Comparison of ENCODE assay signal across 9 mouse cellular contexts in genomic region chr4:95845981-95846617, GRCm38 (mm10).
A peak's percentile ranks its signal among the peaks of the same experiment; 100 is the strongest.
DNase-seq lines count a peak whose midpoint lies in the region; ATAC-seq lines count a peak whose summit lies in the region.
"Had no signal": no experiment of that assay in that cellular context is flagged by ENCODE, and none has a peak within 500 bp of the region (broad histone marks: within the 10 kb centered on the region; RNA-seq: fewer than 3 reads in every experiment).

No protein-coding gene starts in this region.

- WGBS in heart, embryonic 13.5 days, result 27% methylated on average over 6 of the region's 6 CpGs
- 64% methylated on average over 6 of the region's 6 CpGs for WGBS in midbrain, embryonic 10.5 days
- WGBS in midbrain, embryonic 11.5 days, result 69% methylated on average over 6 of the region's 6 CpGs
- 54% methylated on average over 6 of the region's 6 CpGs for WGBS in midbrain, embryonic 13.5 days

- H3K9me3 ChIP-seq in heart, embryonic 13.5 days, result no peaks in the 10 kb centered on the region
- no peaks in the 10 kb centered on the region for H3K9me3 ChIP-seq in midbrain, embryonic 10.5 days (replicated peaks)
- H3K9me3 ChIP-seq in midbrain, embryonic 11.5 days (ENCODE audit: control insufficient read depth, low read length), result no peaks in the 10 kb centered on the region
- H3K9me3 ChIP-seq in midbrain, embryonic 13.5 days, result no peaks in the 10 kb centered on the region
- H3K9me3 ChIP-seq: midbrain, embryonic 12.5 days had no signal

- H3K4me3 ChIP-seq in heart, embryonic 13.5 days, result no peak overlapping the region
- H3K4me3 ChIP-seq in midbrain, embryonic 10.5 days, result no peak overlapping the region
- no peak overlapping the region for H3K4me3 ChIP-seq in midbrain, embryonic 11.5 days (ENCODE audit: low read depth, low read length)
- no peak overlapping the region for H3K4me3 ChIP-seq in midbrain, embryonic 13.5 days (replicated peaks)
- H3K4me3 ChIP-seq: midbrain, embryonic 12.5 days had no signal

- H3K36me3 ChIP-seq in heart, embryonic 13.5 days, result no peaks in the 10 kb centered on the region
- no peaks in the 10 kb centered on the region for H3K36me3 ChIP-seq in midbrain, embryonic 10.5 days
- H3K36me3 ChIP-seq in midbrain, embryonic 11.5 days (ENCODE audit: control insufficient read depth, insufficient read depth, low read length), result no peaks in the 10 kb centered on the region
- no peaks in the 10 kb centered on the region for H3K36me3 ChIP-seq in splenic B cell, adult 2 months (ENCODE audit: control insufficient read depth, insufficient read depth, low read length, poor library complexity, severe bottlenecking)
- no peaks in the 10 kb centered on the region for H3K36me3 ChIP-seq in midbrain, embryonic 13.5 days
- H3K36me3 ChIP-seq: midbrain, embryonic 12.5 days had no signal

- ATAC-seq in heart, embryonic 13.5 days (ENCODE audit: extremely low read depth, insufficient number of reproducible peaks, low FRiP score, low TSS enrichment), result no peak
- ATAC-seq in midbrain, embryonic 11.5 days (ENCODE audit: low FRiP score), result no peak
- peak; percentile 64 for ATAC-seq in granulocyte monocyte progenitor cell, adult 5-6 weeks (replicated peaks; ENCODE audit: poor library complexity, severe bottlenecking)
- no peak for ATAC-seq in midbrain, embryonic 13.5 days

- no peak overlapping the region for H3K4me2 ChIP-seq in heart, embryonic 13.5 days
- no peak overlapping the region for H3K4me2 ChIP-seq in midbrain, embryonic 11.5 days
- H3K4me2 ChIP-seq in midbrain, embryonic 13.5 days (replicated peaks), result no peak overlapping the region
- H3K4me2 ChIP-seq: midbrain, embryonic 12.5 days had no signal

- no peaks in the 10 kb centered on the region for H3K27me3 ChIP-seq in heart, embryonic 13.5 days (replicated peaks)
- H3K27me3 ChIP-seq in midbrain, embryonic 10.5 days (ENCODE audit: low read depth, poor library complexity, severe bottlenecking), result no peaks in the 10 kb centered on the region
- H3K27me3 ChIP-seq in midbrain, embryonic 11.5 days (ENCODE audit: control insufficient read depth, insufficient read depth, low read length), result no peaks in the 10 kb centered on the region
- no peaks in the 10 kb centered on the region for H3K27me3 ChIP-seq in splenic B cell, adult 2 months (ENCODE audit: control insufficient read depth, insufficient read depth, low read length, poor library complexity, severe bottlenecking)
- H3K27me3 ChIP-seq in midbrain, embryonic 13.5 days, result no peaks in the 10 kb centered on the region
- H3K27me3 ChIP-seq: midbrain, embryonic 12.5 days had no signal

- no peak for DNase-seq in heart, adult 8-10 months (ENCODE audit: low spot score)
- DNase-seq in midbrain, embryonic 10.5 days (ENCODE audit: low spot score), result no peak
- DNase-seq in midbrain, embryonic 11.5 days (ENCODE audit: low spot score, missing footprints), result no peak
- DNase-seq in splenic B cell, adult 2 months (ENCODE audit: low read depth, low spot score), result peak; percentile 45
- DNase-seq in thymus, postnatal 25 days, result no peak

- peaks cover 23% of the 10 kb centered on the region for H3K4me1 ChIP-seq in heart, embryonic 13.5 days
- H3K4me1 ChIP-seq in midbrain, embryonic 10.5 days, result peaks cover 13% of the 10 kb centered on the region
- no peaks in the 10 kb centered on the region for H3K4me1 ChIP-seq in midbrain, embryonic 11.5 days (ENCODE audit: control insufficient read depth, insufficient read depth, low read length)
- H3K4me1 ChIP-seq in midbrain, embryonic 13.5 days (replicated peaks), result peaks cover 9% of the 10 kb centered on the region

- peak overlapping the region; percentile 53 for H3K27ac ChIP-seq in heart, embryonic 13.5 days (replicated peaks)
- H3K27ac ChIP-seq in midbrain, embryonic 10.5 days (replicated peaks), result peak overlapping the region; percentile 50
- no peak overlapping the region for H3K27ac ChIP-seq in midbrain, embryonic 11.5 days (ENCODE audit: low read depth, low read length)
- H3K27ac ChIP-seq in midbrain, embryonic 13.5 days, result no peak overlapping the region
- H3K27ac ChIP-seq: midbrain, embryonic 12.5 days had no signal

- no peak overlapping the region for H3K9ac ChIP-seq in heart, embryonic 13.5 days
- no peak overlapping the region for H3K9ac ChIP-seq in midbrain, embryonic 11.5 days (ENCODE audit: low read length)
- no peak overlapping the region for H3K9ac ChIP-seq in midbrain, embryonic 13.5 days (replicated peaks)
- H3K9ac ChIP-seq: midbrain, embryonic 12.5 days had no signal

Comparison
In these comparisons a context has a peak if more than half of its experiments do, and no peak if none do; other contexts are left out.
1. H3K27ac ChIP-seq: peak in heart, embryonic 13.5 days (single experiment) and midbrain, embryonic 10.5 days (single experiment); none in midbrain, embryonic 11.5 days (single experiment) and midbrain, embryonic 13.5 days (single experiment).